In genomic region chr11:119223124-119223890, GRCm38 (mm10) we compare ENCODE assay signal across 9 mouse cellular contexts. TPM values are rescaled to one million over a fixed set of nuclear protein-coding genes. Genes with fewer than 3 reads are reported as not detected.
A peak's percentile ranks its signal among the peaks of the same experiment; 100 is the strongest.
DNase-seq lines count a peak whose midpoint lies in the region; ATAC-seq and TF ChIP-seq lines count a peak whose summit lies in the region.
"Had no signal": no experiment of that assay in that cellular context is flagged by ENCODE, and none has a peak within 500 bp of the region (broad histone marks: within the 10 kb centered on the region; RNA-seq: fewer than 3 reads in every experiment).

No protein-coding gene starts in this region.

- no peaks in the 10 kb centered on the region for H3K27me3 ChIP-seq in kidney, adult 2 months (replicated peaks; ENCODE audit: control insufficient read depth, insufficient read depth, low read length)
- H3K27me3 ChIP-seq in hindbrain, embryonic 11.5 days (ENCODE audit: control insufficient read depth, insufficient read depth, low read length) = no peaks in the 10 kb centered on the region

- no peak for ATAC-seq in hindbrain, embryonic 11.5 days (ENCODE audit: low FRiP score)
- no peak for ATAC-seq in erythroblast, adult 5-6 weeks (replicated peaks; ENCODE audit: low FRiP score, poor library complexity, severe bottlenecking)

- H3K4me3 ChIP-seq in kidney, adult 2 months (ENCODE audit: insufficient read depth, low read depth, low read length) = no peak overlapping the region
- no peak overlapping the region for H3K4me3 ChIP-seq in bone marrow macrophage, adult 2 months (ENCODE audit: insufficient read depth, low read length)
- no peak overlapping the region for H3K4me3 ChIP-seq in hindbrain, embryonic 11.5 days (ENCODE audit: low read depth, low read length)

- WGBS in kidney, adult 2 months = 75% methylated on average over 20 of the region's 20 CpGs
- WGBS in hindbrain, embryonic 11.5 days = 82% methylated on average over 20 of the region's 20 CpGs

- peak; percentile 23 for DNase-seq in kidney, adult 2 months
- no peak for DNase-seq in kidney, postnatal 25 days
- DNase-seq in hindbrain, embryonic 11.5 days (ENCODE audit: low spot score) = no peak
- DNase-seq in lung, postnatal 4 days = peak; percentile 78 to 87
- DNase-seq in gastrocnemius, postnatal 10 days = no peak
- no peak for DNase-seq in urinary bladder, postnatal 10 days (ENCODE audit: low spot score)

- H3K9ac ChIP-seq in hindbrain, embryonic 11.5 days (ENCODE audit: low read depth, low read length) = no peak overlapping the region

- no peaks in the 10 kb centered on the region for H3K9me3 ChIP-seq in hindbrain, embryonic 11.5 days (ENCODE audit: control insufficient read depth, low read length)

- no peak for TF ChIP-seq CTCF in kidney, adult 2 months (conservative IDR thresholded peaks at IDR 0.05; ENCODE audit: insufficient read depth, insufficient read length, low read depth, low read length)
- no peak for TF ChIP-seq CTCF in bone marrow macrophage, adult 2 months (IDR thresholded peaks at IDR 0.05; ENCODE audit: low read depth, low read length)

- H3K4me1 ChIP-seq in kidney, adult 2 months (ENCODE audit: control insufficient read depth, insufficient read depth, low read length) = peaks cover 13% of the 10 kb centered on the region; the same call in 1 of the 2 replicates
- H3K4me1 ChIP-seq in bone marrow macrophage, adult 2 months (ENCODE audit: control insufficient read depth, insufficient read depth, low read length) = peaks cover 40% of the 10 kb centered on the region
- peaks cover 27% of the 10 kb centered on the region for H3K4me1 ChIP-seq in hindbrain, embryonic 11.5 days (replicated peaks; ENCODE audit: control insufficient read depth, insufficient read depth, low read length)

- H3K4me2 ChIP-seq in hindbrain, embryonic 11.5 days (replicated peaks; ENCODE audit: low read depth, low read length) = no peak overlapping the region

- H3K27ac ChIP-seq in kidney, adult 2 months (ENCODE audit: insufficient read depth, low read depth, low read length) = no peak overlapping the region
- peak overlapping the region; percentile 29; the same call in 1 of the 2 replicates for H3K27ac ChIP-seq in bone marrow macrophage, adult 2 months (ENCODE audit: insufficient read depth, low read depth, low read length)
- 0 out of 2 replicates have a peak overlapping the region, but pooled peaks have one; percentile 30 for H3K27ac ChIP-seq in hindbrain, embryonic 11.5 days (ENCODE audit: low read depth, low read length)

- no peaks in the 10 kb centered on the region for H3K36me3 ChIP-seq in kidney, adult 2 months (ENCODE audit: control insufficient read depth, insufficient read depth, low read length)
- no peaks in the 10 kb centered on the region for H3K36me3 ChIP-seq in hindbrain, embryonic 11.5 days (ENCODE audit: control insufficient read depth, insufficient read depth, low read length)
- H3K36me3 ChIP-seq: G1E had no signal

- TF ChIP-seq POLR2A in kidney, adult 2 months (IDR thresholded peaks at IDR 0.05; ENCODE audit: low read depth, low read length) = no peak
- TF ChIP-seq POLR2A in bone marrow macrophage, adult 2 months (IDR thresholded peaks at IDR 0.05; ENCODE audit: borderline replicate concordance, low read depth, low read length) = no peak

RNA-seq across cellular contexts. Expression of gene Tbc1d16, which starts 5.0 kb away (rescaled TPM):
- polyA plus RNA-seq in kidney, adult 2 months (2012; rRNA removed) = 25.2 and 31.5 TPM in 2 replicates
- 5.2 and 5.8 TPM in 2 replicates for polyA plus RNA-seq in bone marrow macrophage, adult 2 months (2012; ENCODE audit: insufficient read depth, insufficient read length, missing spikeins)
- polyA plus RNA-seq in hindbrain, embryonic 11.5 days (2014; fragmentation: Nextera tagmentation; extraction: Ambion mirVana) = 16.9 and 20.7 TPM in 2 replicates
- 10 to 100 TPM; 17.0 to 17.8 TPM for total RNA-seq in gastrocnemius, postnatal 10 days (2021)
- 0.38 TPM in 1 of 2 replicates, not detected in the other for total RNA-seq in erythroblast, adult 5-6 weeks (2015; ENCODE audit: low replicate concordance)
- total RNA-seq in erythroblast, adult 5-6 weeks (2017; ENCODE audit: low replicate concordance) = 0.09 and 0.42 TPM in 2 replicates
- polyA plus RNA-seq: G1E had no signal

RNA-seq across cellular contexts. Expression of gene Ccdc40, which starts 5.1 kb away (rescaled TPM):
- 0.27 and 0.30 TPM in 2 replicates for polyA plus RNA-seq in kidney, adult 2 months (2012; rRNA removed)
- 0.68 and 0.72 TPM in 2 replicates for polyA plus RNA-seq in bone marrow macrophage, adult 2 months (2012; ENCODE audit: insufficient read depth, insufficient read length, missing spikeins)
- 16.5 and 19.3 TPM in 2 replicates for polyA plus RNA-seq in hindbrain, embryonic 11.5 days (2014; fragmentation: Nextera tagmentation; extraction: Ambion mirVana)
- under 1 TPM in 1 of 2 experiments, not detected in 1; 0.31 TPM for total RNA-seq in gastrocnemius, postnatal 10 days (2021)
- not detected in 2 replicates for total RNA-seq in erythroblast, adult 5-6 weeks (2015; ENCODE audit: low replicate concordance)
- 0.56 and 1.5 TPM in 2 replicates for total RNA-seq in erythroblast, adult 5-6 weeks (2017; ENCODE audit: low replicate concordance)
- polyA plus RNA-seq: G1E had no signal

RNA-seq across cellular contexts. Expression of gene Gaa, which starts 44.4 kb away (rescaled TPM):
- polyA plus RNA-seq in kidney, adult 2 months (2012; rRNA removed) = 152 and 171 TPM in 2 replicates
- polyA plus RNA-seq in bone marrow macrophage, adult 2 months (2012; ENCODE audit: insufficient read depth, insufficient read length, missing spikeins) = 58.3 and 65.2 TPM in 2 replicates
- 12.6 and 15.3 TPM in 2 replicates for polyA plus RNA-seq in hindbrain, embryonic 11.5 days (2014; fragmentation: Nextera tagmentation; extraction: Ambion mirVana)
- total RNA-seq in gastrocnemius, postnatal 10 days (2021) = 10 to 100 TPM; 67.7 to 78.6 TPM
- total RNA-seq in erythroblast, adult 5-6 weeks (2015; ENCODE audit: low replicate concordance) = 4.6 and 10.6 TPM in 2 replicates
- total RNA-seq in erythroblast, adult 5-6 weeks (2017; ENCODE audit: low replicate concordance) = 5.5 and 7.1 TPM in 2 replicates

Comparison
In these comparisons a context has a peak if more than half of its experiments do, and no peak if none do; other contexts are left out.
1. DNase-seq: peak in kidney, adult 2 months (single experiment) and lung, postnatal 4 days (2 of 2); none in kidney, postnatal 25 days (0 of 2), hindbrain, embryonic 11.5 days (single experiment), gastrocnemius, postnatal 10 days (single experiment) and urinary bladder, postnatal 10 days (single experiment).
2. RNA of gene Ccdc40, which starts 5.1 kb away (polyA plus RNA-seq): 16.5 to 19.3 TPM in hindbrain, embryonic 11.5 days; 0.68 to 0.72 TPM in bone marrow macrophage, adult 2 months and 0.27 to 0.30 TPM in kidney, adult 2 months; every median in the first group is over 10 times any median in the second.